Mouse (Mus musculus): ENCODE data around the gene Klk1b24. TPM values are rescaled to one million over a fixed set of nuclear protein-coding genes. Genes with fewer than 3 reads are reported as not detected.
"Not testable (repeated sequence)": the region's sequence is repeated elsewhere in the genome, so short reads cannot be mapped to it uniquely, and the experiment has no call there.

The Klk1b24 gene
- polyA plus RNA-seq (2016; fragmentation: Nextera tagmentation; extraction: Ambion mirVana) = not detected in 2 replicates

GRCm38 (mm10) chr7:44187936-44188335, at the start of gene Klk1b24:
TSS of gene Klk1b24 (plus strand) at chr7:44188236.
- H3K4me3 ChIP-seq; H3K27ac ChIP-seq; ATAC-seq (ENCODE audit: insufficient number of reproducible peaks, insufficient read depth, low FRiP score, low TSS enrichment); H3K9me3 ChIP-seq; H3K4me2 ChIP-seq (replicated peaks); H3K9ac ChIP-seq; H3K4me1 ChIP-seq; H3K27me3 ChIP-seq; H3K36me3 ChIP-seq: not testable (repeated sequence)

DNA sequence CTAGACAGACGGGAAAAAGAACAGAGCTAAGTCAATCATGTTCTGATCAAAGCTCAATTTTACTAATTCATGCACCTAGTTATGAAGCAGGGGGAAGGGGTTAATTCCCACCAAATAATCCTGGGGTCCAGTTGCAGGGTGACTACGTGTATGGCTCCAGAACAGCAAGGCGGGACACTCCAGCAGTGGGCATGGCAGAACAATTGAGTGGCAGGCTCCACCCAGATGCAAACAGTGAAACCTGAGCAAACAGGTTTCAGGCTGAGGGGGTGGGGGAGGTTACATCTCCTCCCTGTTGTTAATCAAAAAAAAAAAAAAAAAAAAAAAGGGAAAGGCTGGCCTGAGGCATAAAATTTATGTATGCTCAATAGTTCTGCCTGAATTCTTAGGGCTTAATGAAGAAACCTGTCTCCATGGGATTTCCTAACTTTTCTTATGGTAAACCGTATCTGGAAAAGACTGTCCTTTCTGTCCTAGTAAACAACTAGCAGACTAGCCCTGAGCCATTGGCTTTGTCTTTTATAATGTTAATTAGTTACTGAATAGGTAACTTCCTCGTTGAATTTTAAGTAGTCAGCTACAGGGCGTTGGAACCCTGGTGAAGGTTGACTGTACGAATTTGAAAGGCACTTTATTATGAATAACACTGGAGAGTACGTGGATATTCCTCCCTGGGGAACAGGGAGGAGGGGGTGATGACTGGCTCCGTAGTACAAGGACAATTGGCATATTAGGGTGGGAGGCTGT, 8.6 kb upstream of the Klk1b24 start:
- no peaks in the 10 kb centered on the region for H3K9me3 ChIP-seq
- no peaks in the 10 kb centered on the region for H3K36me3 ChIP-seq
- 70% methylated on average over 9 of the region's 9 CpGs for WGBS
- no peak overlapping the region for H3K4me3 ChIP-seq
- no peak overlapping the region for H3K9ac ChIP-seq
- no peaks in the 10 kb centered on the region for H3K4me1 ChIP-seq
- ATAC-seq (ENCODE audit: insufficient number of reproducible peaks, insufficient read depth, low FRiP score, low TSS enrichment) = no peak
- H3K27ac ChIP-seq = no peak overlapping the region
- no peaks in the 10 kb centered on the region for H3K27me3 ChIP-seq
- no peak overlapping the region for H3K4me2 ChIP-seq (replicated peaks)

- H3K4me1 ChIP-seq; H3K27ac ChIP-seq; H3K9me3 ChIP-seq; H3K36me3 ChIP-seq; H3K4me3 ChIP-seq; H3K27me3 ChIP-seq; ATAC-seq (ENCODE audit: insufficient number of reproducible peaks, insufficient read depth, low FRiP score, low TSS enrichment); H3K4me2 ChIP-seq (replicated peaks); H3K9ac ChIP-seq: not testable (repeated sequence)
- 66% methylated on average over 8 of the region's 8 CpGs for WGBS
These were observed 1.5 kb upstream of the Klk1b24 start for GRCm38 (mm10) chr7:44186516-44186915.

- H3K36me3 ChIP-seq; H3K9me3 ChIP-seq; H3K4me2 ChIP-seq (replicated peaks); ATAC-seq (ENCODE audit: insufficient number of reproducible peaks, insufficient read depth, low FRiP score, low TSS enrichment); H3K4me3 ChIP-seq; H3K27ac ChIP-seq; H3K4me1 ChIP-seq; H3K27me3 ChIP-seq; H3K9ac ChIP-seq: not testable (repeated sequence)
- 93% methylated on average over 1 of the region's 1 CpGs for WGBS
These were observed 5.4 kb downstream of the Klk1b24 start for GRCm38 (mm10) chr7:44193466-44193865.

DNA sequence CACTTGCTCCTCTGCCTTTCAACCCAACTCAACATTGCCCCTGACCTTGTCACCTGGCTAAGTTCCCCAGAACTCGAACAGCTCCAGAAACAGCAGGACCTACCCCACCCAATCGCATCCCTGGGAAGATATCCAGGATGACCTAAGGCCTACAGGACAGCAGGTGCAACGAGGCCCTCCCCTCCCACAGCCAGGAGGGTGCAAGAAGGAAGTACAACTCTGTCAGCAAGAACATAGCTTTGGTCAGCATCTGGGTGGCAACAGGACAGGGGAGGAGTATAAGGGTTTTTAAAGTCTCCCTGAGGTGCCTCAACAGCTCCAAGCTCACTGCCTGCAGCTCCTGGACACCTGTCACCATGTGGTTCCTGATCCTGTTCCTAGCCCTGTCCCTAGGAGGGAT, 9.9 kb downstream of the Klk1b24 start, which contains the start of gene Klk1b3:
TSS of gene Klk1b3 (plus strand) at position 301 of the 400 bp plus-strand sequence.
- Histone ChIP-seq H3K9ac (no peak within 1 kb of the TSS), H3K4me3 (no peak within 1 kb of the TSS), H3K4me2 (replicated peaks) (no peak within 1 kb of the TSS), H3K9me3 (no peaks in the 10 kb centered on the region), H3K4me1 (no peaks in the 10 kb centered on the region), H3K36me3 (no peaks in the 10 kb centered on the region), H3K27me3 (no peaks in the 10 kb centered on the region), H3K27ac (no peak within 1 kb of the TSS)
- WGBS = 60% methylated on average over 3 of the region's 3 CpGs
- ATAC-seq (ENCODE audit: insufficient number of reproducible peaks, insufficient read depth, low FRiP score, low TSS enrichment) = no peak

DNA sequence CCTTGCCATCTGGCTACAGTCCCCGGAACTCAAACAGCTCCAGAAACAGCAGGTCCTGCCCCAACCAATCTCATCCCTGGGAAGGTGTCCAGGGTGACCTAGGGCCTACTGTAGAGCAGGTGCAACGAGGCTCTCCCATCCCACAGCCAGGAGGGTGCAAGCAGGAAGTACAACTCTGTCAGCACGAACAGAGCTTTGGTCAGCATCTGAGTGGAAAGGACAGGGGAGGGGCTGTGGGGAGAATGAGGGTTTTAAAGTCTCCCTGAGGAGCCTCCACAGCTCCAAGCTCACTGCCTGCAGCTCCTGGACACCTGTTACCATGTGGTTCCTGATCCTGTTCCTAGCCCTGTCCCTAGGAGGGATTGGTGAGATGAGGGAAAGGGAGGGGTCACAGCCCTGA, 19.1 kb downstream of the Klk1b24 start, which contains the start of gene Klk1b4:
TSS of gene Klk1b4 (plus strand) at position 301 of the 400 bp plus-strand sequence.
- ATAC-seq (ENCODE audit: insufficient number of reproducible peaks, insufficient read depth, low FRiP score, low TSS enrichment); H3K9me3 ChIP-seq; H3K4me3 ChIP-seq; H3K4me2 ChIP-seq (replicated peaks); H3K36me3 ChIP-seq; H3K27me3 ChIP-seq; H3K4me1 ChIP-seq; H3K27ac ChIP-seq; H3K9ac ChIP-seq: not testable (repeated sequence)
- WGBS = 49% methylated on average over 3 of the region's 3 CpGs

- 80% methylated on average over 3 of the region's 3 CpGs for WGBS
- ATAC-seq (ENCODE audit: insufficient number of reproducible peaks, insufficient read depth, low FRiP score, low TSS enrichment) = no peak
- Histone ChIP-seq H3K9ac (no peak overlapping the region), H3K27me3 (no peaks in the 10 kb centered on the region), H3K36me3 (no peaks in the 10 kb centered on the region), H3K9me3 (no peaks in the 10 kb centered on the region), H3K4me1 (no peaks in the 10 kb centered on the region), H3K4me3 (no peak overlapping the region), H3K4me2 (replicated peaks) (no peak overlapping the region), H3K27ac (no peak overlapping the region)
These were observed 20.3 kb downstream of the Klk1b24 start for GRCm38 (mm10) chr7:44208307-44208706.

GRCm38 (mm10) chr7:44215645-44216044, 27.6 kb downstream of the Klk1b24 start, which contains the start of gene Klk1b5:
TSS of gene Klk1b5 (plus strand) at chr7:44215945.
- no peaks in the 10 kb centered on the region for H3K27me3 ChIP-seq

DNA sequence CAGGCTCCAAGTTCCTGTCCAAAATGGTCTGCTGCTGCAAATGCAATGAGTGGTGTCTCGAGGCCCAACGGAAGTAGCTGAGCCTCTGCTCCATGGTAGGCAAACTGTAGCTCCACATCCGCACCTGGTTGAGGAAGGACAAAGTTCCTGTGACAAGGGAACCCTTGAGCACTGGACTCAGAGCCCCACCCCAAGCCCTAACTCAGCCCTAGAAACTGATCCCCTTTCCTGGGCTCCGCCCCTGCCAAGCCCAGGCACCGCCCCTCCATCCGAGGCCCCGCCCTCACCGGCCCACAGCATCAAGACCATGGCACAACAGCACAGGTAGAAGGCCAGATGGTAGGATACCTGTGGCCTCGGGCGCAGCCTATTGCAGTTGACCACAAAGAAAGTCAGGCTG, 33.6 kb downstream of the Klk1b24 start:
- not testable (repeated sequence) for H3K9me3 ChIP-seq; H3K4me2 ChIP-seq (replicated peaks); H3K27me3 ChIP-seq; H3K36me3 ChIP-seq; H3K4me3 ChIP-seq; H3K9ac ChIP-seq; ATAC-seq (ENCODE audit: insufficient number of reproducible peaks, insufficient read depth, low FRiP score, low TSS enrichment); H3K4me1 ChIP-seq; H3K27ac ChIP-seq
- 61% methylated on average over 8 of the region's 10 CpGs for WGBS

More at GRCm38 (mm10) chr7:44215645-44216044, 27.6 kb downstream of the Klk1b24 start, which contains the start of gene Klk1b5:
- H3K27ac ChIP-seq = no peak within 1 kb of the TSS
- H3K4me3 ChIP-seq = no peak within 1 kb of the TSS
- H3K9ac ChIP-seq = no peak within 1 kb of the TSS
- ATAC-seq (ENCODE audit: insufficient number of reproducible peaks, insufficient read depth, low FRiP score, low TSS enrichment) = no peak
- no peaks in the 10 kb centered on the region for H3K9me3 ChIP-seq
- H3K36me3 ChIP-seq = no peaks in the 10 kb centered on the region
- 78% methylated on average over 1 of the region's 1 CpGs for WGBS
- H3K4me2 ChIP-seq (replicated peaks) = no peak within 1 kb of the TSS
- H3K4me1 ChIP-seq = no peaks in the 10 kb centered on the region

DNA sequence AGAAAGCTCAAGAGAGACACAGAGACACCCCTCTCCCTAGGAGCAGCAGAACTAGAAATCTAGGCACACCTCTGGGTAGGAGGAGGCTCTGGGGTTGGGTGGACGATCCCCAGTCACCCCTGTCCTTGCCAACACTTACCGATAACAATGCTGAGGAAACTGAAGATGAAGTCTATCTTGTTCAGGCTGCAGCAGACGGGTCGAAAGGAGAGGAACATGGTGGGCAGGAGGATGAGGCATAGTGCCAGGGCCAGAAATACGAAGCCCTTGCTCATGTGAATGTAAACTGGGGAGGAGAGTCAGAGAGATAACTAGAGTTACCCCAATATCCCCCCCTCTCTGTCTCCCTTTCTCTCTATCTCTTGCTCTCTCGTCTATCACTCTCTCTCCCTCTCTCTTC, 34.3 kb downstream of the Klk1b24 start:
- 71% methylated on average over 6 of the region's 6 CpGs for WGBS
- not testable (repeated sequence) for H3K9me3 ChIP-seq; H3K27ac ChIP-seq; H3K9ac ChIP-seq; H3K27me3 ChIP-seq; H3K4me2 ChIP-seq (replicated peaks); H3K36me3 ChIP-seq; ATAC-seq (ENCODE audit: insufficient number of reproducible peaks, insufficient read depth, low FRiP score, low TSS enrichment); H3K4me3 ChIP-seq; H3K4me1 ChIP-seq

GRCm38 (mm10) chr7:44225076-44225475, 37.0 kb downstream of the Klk1b24 start, which contains the start of gene Klk1:
TSS of gene Klk1 (plus strand) at chr7:44225360.
- H3K27me3 ChIP-seq = no peaks in the 10 kb centered on the region
- no peaks in the 10 kb centered on the region for H3K36me3 ChIP-seq
- H3K4me2 ChIP-seq (replicated peaks) = no peak within 1 kb of the TSS
- no peak for ATAC-seq (ENCODE audit: insufficient number of reproducible peaks, insufficient read depth, low FRiP score, low TSS enrichment)
- H3K4me3 ChIP-seq = no peak within 1 kb of the TSS
- H3K9ac ChIP-seq = no peak within 1 kb of the TSS
- H3K4me1 ChIP-seq = no peaks in the 10 kb centered on the region
- 65% methylated on average over 1 of the region's 1 CpGs for WGBS
- no peak within 1 kb of the TSS for H3K27ac ChIP-seq
- no peaks in the 10 kb centered on the region for H3K9me3 ChIP-seq

GRCm38 (mm10) chr7:44235909-44236308, 47.9 kb downstream of the Klk1b24 start, which contains the start of gene Gm36864:
TSS of gene Gm36864 (plus strand) at chr7:44236177.
- H3K4me3 ChIP-seq = no peak within 1 kb of the TSS
- 90% methylated on average over 3 of the region's 3 CpGs for WGBS
- no peaks in the 10 kb centered on the region for H3K27me3 ChIP-seq
- H3K9me3 ChIP-seq = no peaks in the 10 kb centered on the region
- no peaks in the 10 kb centered on the region for H3K4me1 ChIP-seq
- no peak within 1 kb of the TSS for H3K27ac ChIP-seq
- ATAC-seq (ENCODE audit: insufficient number of reproducible peaks, insufficient read depth, low FRiP score, low TSS enrichment) = no peak
- H3K9ac ChIP-seq = no peak within 1 kb of the TSS
- no peaks in the 10 kb centered on the region for H3K36me3 ChIP-seq
- no peak within 1 kb of the TSS for H3K4me2 ChIP-seq (replicated peaks)
